Mouse (Mus musculus): ENCODE measurements around the gene Myo1h. TPM values are rescaled to one million over a fixed set of nuclear protein-coding genes. Genes with fewer than 3 reads are reported as not detected.

Gene Myo1h
- polyA plus RNA-seq, 1 experiment from 2014 or later, result 0.85 TPM

DNA sequence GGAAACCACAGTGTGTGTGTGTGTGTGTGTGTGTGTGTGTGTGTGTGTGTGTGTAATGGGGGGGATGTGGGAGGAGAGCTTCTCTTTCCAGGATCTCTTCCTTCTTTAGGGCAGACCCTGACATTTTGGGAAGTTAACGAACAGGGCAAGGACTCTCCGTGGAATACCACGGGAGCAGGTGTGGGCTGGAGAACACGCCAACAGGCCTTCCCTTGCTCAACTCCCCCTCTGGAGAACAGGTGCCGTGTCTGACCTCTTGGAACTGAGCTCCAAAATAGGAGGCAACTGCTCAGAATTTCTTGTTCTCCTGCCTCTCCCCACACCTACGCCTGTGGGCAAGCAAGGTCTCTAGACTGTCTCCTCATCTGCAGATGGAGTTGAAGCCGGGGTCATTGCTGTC is 19.5 kb upstream of the Myo1h start:
- Histone ChIP-seq H3K9ac (ENCODE audit: low read depth, low read length) (no peak overlapping the region), H3K4me1 (ENCODE audit: control insufficient read depth, insufficient read depth, low read depth, low read length) (peaks cover 14% of the 10 kb centered on the region), H3K4me3 (ENCODE audit: low read length) (no peak overlapping the region), H3K27me3 (replicated peaks; ENCODE audit: control insufficient read depth, insufficient read depth, low read length) (peaks cover 43% of the 10 kb centered on the region), H3K9me3 (ENCODE audit: control insufficient read depth, low read length) (no peaks in the 10 kb centered on the region), H3K4me2 (ENCODE audit: low read length) (no peak overlapping the region), H3K36me3 (ENCODE audit: control insufficient read depth, insufficient read depth, low read length) (no peaks in the 10 kb centered on the region), H3K27ac (ENCODE audit: low read depth, low read length) (no peak overlapping the region)
- no peak for ATAC-seq
- 70% methylated on average over 7 of the region's 7 CpGs for WGBS

- Histone ChIP-seq H3K36me3 (ENCODE audit: control insufficient read depth, insufficient read depth, low read length) (no peaks in the 10 kb centered on the region), H3K9me3 (ENCODE audit: control insufficient read depth, low read length) (no peaks in the 10 kb centered on the region)
- WGBS, result 14% methylated on average over 12 of the region's 12 CpGs
These were observed 19.0 kb upstream of the Myo1h start for GRCm38 (mm10) chr5:114269984-114270383.

DNA sequence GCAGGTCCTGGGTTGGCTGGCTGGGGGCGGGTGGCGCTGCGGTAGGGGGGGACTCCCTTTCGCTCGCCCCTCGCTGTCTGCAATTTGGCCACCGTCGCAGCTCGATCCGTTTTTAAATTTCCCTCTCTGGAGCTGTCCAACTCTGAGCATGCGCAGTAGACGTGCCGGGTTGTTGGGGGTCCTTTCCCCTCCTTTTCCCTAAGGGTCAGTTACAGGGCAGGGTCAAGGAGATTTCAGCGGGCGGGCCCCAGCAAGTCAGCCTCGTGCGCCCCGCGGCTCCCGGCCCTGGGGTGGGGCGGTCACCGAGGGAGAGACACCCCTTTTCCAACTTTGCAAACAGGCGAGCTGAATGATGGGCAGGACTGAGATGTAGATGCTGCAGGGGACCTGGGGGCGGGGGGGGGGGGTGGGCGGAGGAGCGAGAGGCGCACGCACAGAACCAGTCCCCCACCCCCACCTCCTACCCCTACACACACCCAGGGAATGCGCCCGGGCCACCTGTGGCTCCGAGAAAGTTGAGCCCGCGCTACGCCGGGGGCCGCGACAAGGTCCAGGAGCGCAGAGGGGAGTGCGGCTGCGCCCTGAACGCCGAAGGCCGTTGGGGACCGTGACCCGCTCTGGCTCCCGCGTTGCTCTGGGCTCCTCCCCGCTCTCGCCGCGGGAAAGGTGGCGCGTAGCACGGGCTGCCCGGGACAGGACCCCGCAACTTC is 15.1 kb upstream of the Myo1h start, which contains the start of gene Foxn4:
Gene Foxn4 (minus strand): TSS at position 115 of the 710 bp plus-strand sequence.
- Histone ChIP-seq H3K36me3 (ENCODE audit: control insufficient read depth, insufficient read depth, low read length) (no peaks in the 10 kb centered on the region), H3K4me3 (ENCODE audit: low read length) (peak within 1 kb of the TSS; percentile 40), H3K9ac (ENCODE audit: low read depth, low read length) (no peak within 1 kb of the TSS), H3K4me1 (ENCODE audit: control insufficient read depth, insufficient read depth, low read depth, low read length) (peaks cover 11% of the 10 kb centered on the region), H3K4me2 (ENCODE audit: low read length) (peak within 1 kb of the TSS; percentile 77), H3K27ac (ENCODE audit: low read depth, low read length) (no peak within 1 kb of the TSS), H3K27me3 (replicated peaks; ENCODE audit: control insufficient read depth, insufficient read depth, low read length) (peaks cover 69% of the 10 kb centered on the region), H3K9me3 (ENCODE audit: control insufficient read depth, low read length) (no peaks in the 10 kb centered on the region)
- under 1% methylated on average over 41 of the region's 56 CpGs for WGBS
- no peak for ATAC-seq

More at GRCm38 (mm10) chr5:114269984-114270383, 19.0 kb upstream of the Myo1h start:
- Histone ChIP-seq H3K9ac (ENCODE audit: low read depth, low read length) (no peak overlapping the region), H3K27me3 (replicated peaks; ENCODE audit: control insufficient read depth, insufficient read depth, low read length) (peaks cover 45% of the 10 kb centered on the region), H3K27ac (ENCODE audit: low read depth, low read length) (no peak overlapping the region), H3K4me1 (ENCODE audit: control insufficient read depth, insufficient read depth, low read depth, low read length) (peaks cover 14% of the 10 kb centered on the region), H3K4me3 (ENCODE audit: low read length) (no peak overlapping the region), H3K4me2 (ENCODE audit: low read length) (no peak overlapping the region)
- no peak for ATAC-seq

GRCm38 (mm10) chr5:114275339-114275738 is 13.6 kb upstream of the Myo1h start:
- no peak overlapping the region for H3K27ac ChIP-seq (ENCODE audit: low read depth, low read length)
- peaks cover 67% of the 10 kb centered on the region for H3K27me3 ChIP-seq (replicated peaks; ENCODE audit: control insufficient read depth, insufficient read depth, low read length)
- ATAC-seq, result no peak
- no peak overlapping the region for H3K4me2 ChIP-seq (ENCODE audit: low read length)
- H3K36me3 ChIP-seq (ENCODE audit: control insufficient read depth, insufficient read depth, low read length), result no peaks in the 10 kb centered on the region
- 8% methylated on average over 8 of the region's 8 CpGs for WGBS
- no peak overlapping the region for H3K4me3 ChIP-seq (ENCODE audit: low read length)
- no peak overlapping the region for H3K9ac ChIP-seq (ENCODE audit: low read depth, low read length)
- H3K4me1 ChIP-seq (ENCODE audit: control insufficient read depth, insufficient read depth, low read depth, low read length), result peaks cover 11% of the 10 kb centered on the region
- H3K9me3 ChIP-seq (ENCODE audit: control insufficient read depth, low read length), result no peaks in the 10 kb centered on the region

DNA sequence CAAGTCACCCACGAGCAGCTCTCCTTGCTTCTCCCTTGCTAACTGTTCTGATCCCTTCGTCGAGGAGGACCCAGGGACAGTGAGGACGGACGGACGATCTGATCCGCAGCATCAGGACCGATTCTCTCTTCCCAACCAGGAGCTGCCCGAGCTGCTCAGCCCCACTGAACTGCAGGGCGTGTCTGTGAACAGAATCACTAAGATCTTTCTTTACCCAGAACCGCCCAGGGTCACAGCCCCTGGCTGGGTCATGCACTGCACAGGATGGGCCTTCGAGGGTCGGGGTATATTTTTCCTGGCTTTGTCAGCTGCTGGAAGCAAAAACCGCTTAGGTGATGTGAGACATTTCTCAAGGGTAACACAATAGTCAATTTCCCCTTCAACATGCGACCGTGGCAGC is 13.0 kb upstream of the Myo1h start:
- no peak overlapping the region for H3K4me2 ChIP-seq (ENCODE audit: low read length)
- peaks cover 61% of the 10 kb centered on the region for H3K27me3 ChIP-seq (replicated peaks; ENCODE audit: control insufficient read depth, insufficient read depth, low read length)
- ATAC-seq, result no peak
- no peak overlapping the region for H3K4me3 ChIP-seq (ENCODE audit: low read length)
- 17% methylated on average over 16 of the region's 16 CpGs for WGBS
- no peaks in the 10 kb centered on the region for H3K9me3 ChIP-seq (ENCODE audit: control insufficient read depth, low read length)
- no peaks in the 10 kb centered on the region for H3K36me3 ChIP-seq (ENCODE audit: control insufficient read depth, insufficient read depth, low read length)
- no peak overlapping the region for H3K27ac ChIP-seq (ENCODE audit: low read depth, low read length)
- H3K9ac ChIP-seq (ENCODE audit: low read depth, low read length), result no peak overlapping the region
- peaks cover 11% of the 10 kb centered on the region for H3K4me1 ChIP-seq (ENCODE audit: control insufficient read depth, insufficient read depth, low read depth, low read length)

- Histone ChIP-seq H3K27ac (ENCODE audit: low read depth, low read length) (no peak overlapping the region), H3K4me1 (ENCODE audit: control insufficient read depth, insufficient read depth, low read depth, low read length) (no peaks in the 10 kb centered on the region; the same call in 1 of the 2 replicates), H3K27me3 (replicated peaks; ENCODE audit: control insufficient read depth, insufficient read depth, low read length) (peaks cover 32% of the 10 kb centered on the region), H3K36me3 (ENCODE audit: control insufficient read depth, insufficient read depth, low read length) (no peaks in the 10 kb centered on the region), H3K4me2 (ENCODE audit: low read length) (peak overlapping the region; percentile 48), H3K9ac (ENCODE audit: low read depth, low read length) (no peak overlapping the region), H3K4me3 (ENCODE audit: low read length) (peak overlapping the region; percentile 17; the same call in 1 of the 2 replicates), H3K9me3 (ENCODE audit: control insufficient read depth, low read length) (no peaks in the 10 kb centered on the region)
- 19% methylated on average over 12 of the region's 12 CpGs for WGBS
- no peak for ATAC-seq
These were observed 9.4 kb upstream of the Myo1h start for GRCm38 (mm10) chr5:114279382-114280143.

GRCm38 (mm10) chr5:114282346-114282745 is 6.6 kb upstream of the Myo1h start:
- no peak for ATAC-seq
- peaks cover 13% of the 10 kb centered on the region for H3K27me3 ChIP-seq (replicated peaks; ENCODE audit: control insufficient read depth, insufficient read depth, low read length)
- H3K9ac ChIP-seq (ENCODE audit: low read depth, low read length), result no peak overlapping the region
- H3K27ac ChIP-seq (ENCODE audit: low read depth, low read length), result no peak overlapping the region
- H3K4me1 ChIP-seq (ENCODE audit: control insufficient read depth, insufficient read depth, low read depth, low read length), result no peaks in the 10 kb centered on the region
- no peaks in the 10 kb centered on the region for H3K36me3 ChIP-seq (ENCODE audit: control insufficient read depth, insufficient read depth, low read length)
- no peaks in the 10 kb centered on the region for H3K9me3 ChIP-seq (ENCODE audit: control insufficient read depth, low read length)
- 37% methylated on average over 6 of the region's 6 CpGs for WGBS
- H3K4me3 ChIP-seq (ENCODE audit: low read length), result no peak overlapping the region
- no peak overlapping the region for H3K4me2 ChIP-seq (ENCODE audit: low read length)

- no peaks in the 10 kb centered on the region for H3K4me1 ChIP-seq (ENCODE audit: control insufficient read depth, insufficient read depth, low read depth, low read length)
- peaks cover 2% of the 10 kb centered on the region for H3K27me3 ChIP-seq (replicated peaks; ENCODE audit: control insufficient read depth, insufficient read depth, low read length)
- no peak overlapping the region for H3K4me3 ChIP-seq (ENCODE audit: low read length)
- no peak for ATAC-seq
- H3K36me3 ChIP-seq (ENCODE audit: control insufficient read depth, insufficient read depth, low read length), result no peaks in the 10 kb centered on the region
- H3K4me2 ChIP-seq (ENCODE audit: low read length), result no peak overlapping the region
- WGBS, result 55% methylated on average over 13 of the region's 13 CpGs
- H3K9ac ChIP-seq (ENCODE audit: low read depth, low read length), result no peak overlapping the region
- no peak overlapping the region for H3K27ac ChIP-seq (ENCODE audit: low read depth, low read length)
- H3K9me3 ChIP-seq (ENCODE audit: control insufficient read depth, low read length), result no peaks in the 10 kb centered on the region
These were observed 4.2 kb upstream of the Myo1h start for GRCm38 (mm10) chr5:114284604-114285397.

- Histone ChIP-seq H3K4me3 (ENCODE audit: low read length) (no peak overlapping the region), H3K9me3 (ENCODE audit: control insufficient read depth, low read length) (no peaks in the 10 kb centered on the region), H3K27ac (ENCODE audit: low read depth, low read length) (no peak overlapping the region), H3K4me2 (ENCODE audit: low read length) (no peak overlapping the region), H3K4me1 (ENCODE audit: control insufficient read depth, insufficient read depth, low read depth, low read length) (peaks cover 5% of the 10 kb centered on the region), H3K27me3 (replicated peaks; ENCODE audit: control insufficient read depth, insufficient read depth, low read length) (peaks cover 2% of the 10 kb centered on the region), H3K9ac (ENCODE audit: low read depth, low read length) (no peak overlapping the region), H3K36me3 (ENCODE audit: control insufficient read depth, insufficient read depth, low read length) (no peaks in the 10 kb centered on the region)
- 76% methylated on average over 3 of the region's 3 CpGs for WGBS
- ATAC-seq, result no peak
These were observed 3.6 kb upstream of the Myo1h start for GRCm38 (mm10) chr5:114285398-114285700.

Measured in hindbrain, embryonic 16.5 days (tissue).